Mouse (Mus musculus) lung, embryonic 16.5 days (tissue): ENCODE measurements around the gene Gabrd. TPM values are rescaled to one million over a fixed set of nuclear protein-coding genes. Genes with fewer than 3 reads are reported as not detected.
"Not testable (repeated sequence)": the region's sequence is repeated elsewhere in the genome, so short reads cannot be mapped to it uniquely, and the experiment has no call there.

ENCODE experiments used
- ATAC-seq: fragments of 200-750 bp; cut with Nextera tagmentation; 2 replicates; pipeline ENCODE4 v1.8.0; 2017; ENCODE audit warnings: low read depth, mild to moderate bottlenecking, moderate library complexity
- H3K27ac ChIP-seq: fragments of 300-500 bp; sonication (generic); 2 replicates; pipeline ENCODE4 v1.5.1; 2014; ENCODE audit warnings: mild to moderate bottlenecking, control low read depth, low read length
- H3K27me3 ChIP-seq: fragments of 300-500 bp; sonication (generic); 2 replicates; pipeline ENCODE4 v1.6.1; 2014; ENCODE audit warnings: low read depth, low read length, mixed read lengths; ENCODE audit not compliant: control insufficient read depth, insufficient read depth
- H3K36me3 ChIP-seq: fragments of 300-500 bp; sonication (generic); 2 replicates; pipeline ENCODE4 v1.6.1; 2014; ENCODE audit warnings: low read length; ENCODE audit not compliant: control insufficient read depth, insufficient read depth
- H3K4me1 ChIP-seq: fragments of 300-500 bp; sonication (generic); replicated peaks from 2 replicates; pipeline ENCODE4 v1.6.1; 2014; ENCODE audit warnings: low read length, mixed read lengths; ENCODE audit not compliant: control insufficient read depth, insufficient read depth
- H3K4me2 ChIP-seq: fragments of 300-500 bp; sonication (generic); 2 replicates; pipeline ENCODE4 v1.6.1; 2014; ENCODE audit warnings: low read depth, low read length, control low read depth
- H3K4me3 ChIP-seq: fragments of 300-500 bp; sonication (generic); 2 replicates; pipeline ENCODE4 v1.5.1; 2014; ENCODE audit warnings: mild to moderate bottlenecking, low read length, control low read depth
- H3K9ac ChIP-seq: fragments of 300-500 bp; sonication (generic); 2 replicates; pipeline ENCODE4 v1.6.1; 2014; ENCODE audit warnings: low read length, control low read depth
- H3K9me3 ChIP-seq: fragments of 300-500 bp; sonication (generic); 2 replicates; pipeline ENCODE4 v1.6.1; 2016; ENCODE audit warnings: low read length; ENCODE audit not compliant: control insufficient read depth
- WGBS: fragments of 180-500 bp; shearing (Covaris S2); extraction: QIAGEN DNeasy Blood & Tissue Kit; methylation state at CpG from one replicate; pipeline ENCODE4 v1.1.7; 2014; 5-methylcytosine and 5-hydroxymethylcytosine counted together
- polyA plus RNA-seq: library from polyadenylated mRNA; unstranded; fragments of >200 nt; fragmentation: Nextera tagmentation; extraction: Ambion mirVana; gene quantifications from 2 replicates; pipeline ENCODE4 v1.2.1, GENCODE M21; 2015

The Gabrd gene
- 0.08 and 0.16 TPM in 2 replicates for polyA plus RNA-seq

DNA sequence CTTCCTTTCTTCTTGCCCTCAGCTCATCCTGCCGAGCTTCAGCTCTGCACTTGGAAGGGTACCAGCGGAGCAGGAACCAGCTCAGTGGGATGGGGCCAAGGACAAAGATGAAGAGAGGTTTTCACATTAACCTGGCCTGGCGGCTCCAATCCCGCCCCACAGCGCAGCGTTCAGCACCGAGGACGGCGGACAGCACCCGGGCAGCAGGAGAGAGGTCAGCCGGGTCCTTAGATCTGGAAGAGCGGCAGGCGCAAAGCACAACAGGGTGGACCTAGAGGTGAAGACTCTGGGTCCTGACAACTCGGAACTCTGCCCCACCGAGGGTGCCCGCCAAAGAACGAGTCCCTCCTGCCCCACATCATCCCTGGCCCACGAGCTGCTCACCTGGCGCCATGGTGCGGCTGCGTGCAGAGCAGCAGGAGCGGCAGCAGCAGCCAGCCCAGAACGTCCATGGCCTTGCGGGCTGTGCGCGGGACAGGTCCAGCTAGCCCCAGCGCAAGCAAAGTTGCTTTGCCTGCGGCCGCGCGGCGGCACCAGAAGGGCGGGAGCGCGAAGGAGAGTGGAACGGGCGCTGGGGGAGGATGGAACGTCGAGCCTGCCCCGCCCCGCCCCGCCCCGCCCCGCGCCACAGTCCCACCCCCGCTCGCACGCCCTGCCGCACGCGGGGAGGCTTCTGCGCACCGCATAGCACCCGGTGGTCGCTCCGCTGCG lies at the start of gene Gabrd:
Gabrd (minus strand) TSS at position 602 of the 711 bp plus-strand sequence.
- no peaks in the 10 kb centered on the region for H3K9me3 ChIP-seq
- H3K4me2 ChIP-seq = peak within 1 kb of the TSS; percentile 64
- 1% methylated on average over 48 of the region's 57 CpGs for WGBS
- peak; percentile 67; the same call in 1 of the 2 replicates for ATAC-seq
- no peak within 1 kb of the TSS for H3K27ac ChIP-seq
- peak within 1 kb of the TSS; percentile 39 for H3K4me3 ChIP-seq
- peaks cover 6% of the 10 kb centered on the region for H3K4me1 ChIP-seq
- no peak within 1 kb of the TSS for H3K9ac ChIP-seq
- H3K36me3 ChIP-seq = no peaks in the 10 kb centered on the region
- H3K27me3 ChIP-seq = peaks cover 9% of the 10 kb centered on the region

DNA sequence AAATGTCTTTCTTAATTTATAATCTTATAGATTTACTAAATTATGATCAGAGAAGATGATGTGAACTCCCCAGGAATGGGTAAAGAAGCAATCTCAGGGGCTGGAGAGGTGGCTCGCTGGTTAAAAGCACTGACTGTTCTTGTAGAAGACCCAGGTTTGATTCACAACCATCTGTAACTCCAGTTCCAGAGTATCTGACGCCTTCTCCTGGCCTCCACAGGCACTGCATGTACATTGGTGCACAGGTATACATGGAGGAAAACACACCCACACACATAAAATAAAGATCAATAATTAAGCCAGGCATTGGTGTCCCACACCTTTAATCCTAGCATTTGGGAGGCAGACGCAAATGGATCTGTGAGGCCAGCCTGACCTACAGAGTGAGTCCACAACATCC lies 44.9 kb upstream of the Gabrd start:
- H3K4me2 ChIP-seq = no peak overlapping the region
- 64% methylated on average over 3 of the region's 3 CpGs for WGBS
- H3K27me3 ChIP-seq = no peaks in the 10 kb centered on the region
- no peak overlapping the region for H3K9ac ChIP-seq
- no peak for ATAC-seq
- no peaks in the 10 kb centered on the region for H3K4me1 ChIP-seq
- no peaks in the 10 kb centered on the region for H3K9me3 ChIP-seq
- no peak overlapping the region for H3K4me3 ChIP-seq
- H3K36me3 ChIP-seq = no peaks in the 10 kb centered on the region
- H3K27ac ChIP-seq = no peak overlapping the region

GRCm38 (mm10) chr4:155433993-155434392 lies 36.1 kb upstream of the Gabrd start:
- Histone ChIP-seq H3K4me2 (no peak overlapping the region), H3K4me3 (no peak overlapping the region), H3K9ac (no peak overlapping the region), H3K9me3 (peaks cover 3% of the 10 kb centered on the region; the same call in 1 of the 2 replicates), H3K36me3 (no peaks in the 10 kb centered on the region), H3K27me3 (no peaks in the 10 kb centered on the region), H3K27ac (no peak overlapping the region), H3K4me1 (no peaks in the 10 kb centered on the region)
- no peak for ATAC-seq
- 67% methylated on average over 5 of the region's 5 CpGs for WGBS

DNA sequence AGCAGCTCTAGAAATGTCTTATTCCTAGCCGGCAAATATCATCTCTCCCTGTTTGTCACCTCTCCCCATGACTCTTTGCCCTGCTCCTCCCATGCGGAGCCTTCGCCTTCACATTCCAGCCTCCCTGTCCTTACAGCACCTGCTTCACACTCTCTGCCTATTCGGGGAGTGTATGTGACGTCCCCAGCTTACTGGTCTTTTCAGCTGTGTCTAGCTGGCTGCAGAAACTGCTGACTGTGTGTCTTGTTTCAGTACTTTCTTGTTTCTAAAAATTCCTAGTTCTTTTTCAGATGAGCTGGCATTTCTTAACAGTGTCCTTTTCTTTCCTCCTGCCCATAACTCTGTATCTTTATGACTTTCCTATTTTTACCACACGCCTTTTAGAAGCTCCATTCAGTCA lies 34.4 kb upstream of the Gabrd start:
- H3K9ac ChIP-seq = no peak overlapping the region
- no peak overlapping the region for H3K4me3 ChIP-seq
- no peak overlapping the region for H3K4me2 ChIP-seq
- no peaks in the 10 kb centered on the region for H3K36me3 ChIP-seq
- no peak for ATAC-seq
- peaks cover 3% of the 10 kb centered on the region; the same call in 1 of the 2 replicates for H3K9me3 ChIP-seq
- no peaks in the 10 kb centered on the region for H3K27me3 ChIP-seq
- WGBS = 78% methylated on average over 6 of the region's 6 CpGs
- H3K27ac ChIP-seq = no peak overlapping the region
- H3K4me1 ChIP-seq = no peaks in the 10 kb centered on the region

DNA sequence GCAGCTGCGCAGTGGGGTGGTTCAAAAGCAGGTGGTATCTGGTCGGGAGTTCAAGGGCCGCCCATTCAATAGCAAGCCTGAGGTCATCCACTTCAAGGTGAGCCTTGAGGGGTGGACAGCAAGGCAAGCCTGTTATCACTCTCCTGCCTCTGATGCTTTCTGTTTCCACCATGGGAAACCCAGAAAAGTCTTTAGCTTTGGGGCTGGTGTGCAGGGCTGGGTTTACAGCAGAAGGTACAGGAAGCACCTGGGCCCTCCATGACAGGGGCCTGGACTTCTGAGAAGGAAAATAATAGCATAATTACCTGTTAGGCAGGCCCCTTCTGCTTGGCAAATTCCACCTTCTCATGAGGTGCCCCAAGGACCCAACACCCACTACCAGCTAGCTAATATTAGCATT lies 31.3 kb upstream of the Gabrd start:
- no peak overlapping the region for H3K4me3 ChIP-seq
- H3K9me3 ChIP-seq = peaks cover 3% of the 10 kb centered on the region; the same call in 1 of the 2 replicates
- H3K27ac ChIP-seq = no peak overlapping the region
- no peaks in the 10 kb centered on the region for H3K36me3 ChIP-seq
- H3K27me3 ChIP-seq = no peaks in the 10 kb centered on the region
- no peak overlapping the region for H3K4me2 ChIP-seq
- no peak for ATAC-seq
- no peak overlapping the region for H3K9ac ChIP-seq
- no peaks in the 10 kb centered on the region for H3K4me1 ChIP-seq
- WGBS = 79% methylated on average over 3 of the region's 3 CpGs

DNA sequence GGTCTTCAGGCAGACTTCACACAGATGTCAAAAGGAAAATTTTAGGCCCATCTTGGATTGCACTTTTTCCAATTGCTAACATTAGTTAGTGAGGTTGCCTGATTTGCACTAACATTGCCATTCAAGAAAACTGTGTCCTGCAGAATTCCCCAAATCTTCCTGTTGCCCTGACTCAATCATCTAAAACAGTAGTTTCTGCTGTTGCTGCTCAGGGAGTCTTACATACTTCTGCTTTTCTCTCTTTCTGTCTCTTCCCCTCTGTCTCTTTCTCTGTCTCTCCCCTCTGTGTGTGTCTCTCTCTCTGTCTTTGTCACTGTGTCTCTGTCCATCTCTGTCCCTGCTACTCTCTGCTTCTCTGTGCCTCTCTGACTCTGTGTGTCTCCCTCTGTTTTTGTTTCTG lies 30.5 kb upstream of the Gabrd start:
- ATAC-seq = no peak
- Histone ChIP-seq H3K4me1 (no peaks in the 10 kb centered on the region), H3K9me3 (peaks cover 3% of the 10 kb centered on the region; the same call in 1 of the 2 replicates)

GRCm38 (mm10) chr4:155426272-155426671 lies 28.4 kb upstream of the Gabrd start:
- 79% methylated on average over 6 of the region's 6 CpGs for WGBS
- Histone ChIP-seq H3K27ac (no peak overlapping the region), H3K4me2 (no peak overlapping the region), H3K4me1 (no peaks in the 10 kb centered on the region), H3K36me3 (no peaks in the 10 kb centered on the region), H3K9me3 (peaks cover 3% of the 10 kb centered on the region; the same call in 1 of the 2 replicates), H3K27me3 (no peaks in the 10 kb centered on the region), H3K4me3 (no peak overlapping the region), H3K9ac (no peak overlapping the region)
- no peak for ATAC-seq

More for the DNA sequence above, 30.5 kb upstream of the Gabrd start:
- no peaks in the 10 kb centered on the region for H3K36me3 ChIP-seq
- H3K9ac ChIP-seq = no peak overlapping the region
- H3K4me2 ChIP-seq = no peak overlapping the region
- H3K27ac ChIP-seq = no peak overlapping the region
- no peaks in the 10 kb centered on the region for H3K27me3 ChIP-seq
- no peak overlapping the region for H3K4me3 ChIP-seq

DNA sequence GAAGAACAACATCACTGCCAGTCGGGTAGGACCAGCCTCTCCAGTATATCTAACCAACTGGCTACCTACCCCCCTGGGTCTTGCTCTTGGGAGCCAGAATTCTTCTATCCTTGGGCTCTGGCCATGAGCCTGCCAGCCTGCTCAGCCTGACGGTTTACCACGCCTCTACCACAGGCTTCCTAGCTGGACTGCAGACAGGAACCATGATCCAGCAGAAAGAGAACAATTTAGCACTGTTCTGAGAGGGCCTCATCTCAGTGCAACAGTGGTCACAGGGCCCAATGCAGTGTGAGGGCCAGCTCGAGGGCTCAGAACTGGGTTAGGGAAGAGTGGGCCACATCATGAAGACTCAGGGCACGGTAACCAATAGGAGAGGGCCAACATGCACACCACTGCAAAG lies 26.1 kb upstream of the Gabrd start:
- no peaks in the 10 kb centered on the region for H3K4me1 ChIP-seq
- H3K4me2 ChIP-seq = no peak overlapping the region
- H3K4me3 ChIP-seq = no peak overlapping the region
- H3K27me3 ChIP-seq = no peaks in the 10 kb centered on the region
- 67% methylated on average over 5 of the region's 5 CpGs for WGBS
- no peaks in the 10 kb centered on the region for H3K9me3 ChIP-seq
- H3K36me3 ChIP-seq = no peaks in the 10 kb centered on the region
- no peak overlapping the region for H3K9ac ChIP-seq
- no peak for ATAC-seq
- H3K27ac ChIP-seq = no peak overlapping the region

DNA sequence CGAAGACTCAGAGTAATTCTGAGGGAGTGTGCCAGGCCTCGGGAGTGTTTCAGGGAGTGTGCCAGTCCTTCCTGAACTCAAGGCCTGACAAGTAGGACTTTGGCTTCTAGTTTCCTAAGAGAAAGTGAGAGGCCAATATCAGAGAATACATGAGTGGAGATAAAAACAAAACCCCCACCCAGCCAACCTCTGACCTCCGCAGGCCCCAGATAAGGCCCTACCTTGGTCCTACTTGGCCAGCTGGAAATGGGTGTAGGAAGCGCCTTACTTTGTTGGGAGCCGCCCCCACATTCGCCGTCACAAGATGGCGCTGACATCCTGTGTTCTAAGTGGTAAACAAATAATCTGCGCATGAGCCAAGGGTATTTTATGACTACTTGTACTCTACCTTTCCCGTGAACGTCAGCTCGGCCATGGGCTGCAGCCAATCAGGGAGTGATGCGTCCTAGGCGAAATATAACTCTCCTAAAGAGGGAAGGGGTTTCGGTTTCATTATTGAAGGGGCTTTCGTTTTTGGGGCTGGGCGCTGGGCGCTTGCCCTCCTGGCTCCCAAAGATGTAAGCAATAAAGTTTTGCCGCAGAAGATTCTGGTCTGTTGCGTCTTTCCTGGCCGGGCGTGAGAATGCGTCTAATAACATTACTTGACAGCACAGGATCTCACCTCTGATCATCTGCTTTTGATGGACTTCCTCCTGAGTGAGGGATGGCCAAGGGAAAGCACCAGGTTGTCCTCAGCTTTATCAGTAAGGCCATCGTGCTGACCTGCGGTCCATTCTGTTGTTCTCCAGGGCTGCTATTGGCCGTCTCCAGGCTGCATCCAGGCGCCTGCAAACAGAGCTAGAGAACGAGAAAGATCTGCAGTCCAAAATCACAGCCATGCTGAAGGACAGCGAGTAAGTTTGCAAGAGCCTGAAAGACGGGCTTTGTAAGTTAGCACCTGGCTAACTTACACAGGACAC lies 23.8 kb upstream of the Gabrd start:
- not testable (repeated sequence) for H3K9me3 ChIP-seq, H3K27me3 ChIP-seq, ATAC-seq, H3K9ac ChIP-seq, H3K36me3 ChIP-seq, H3K4me2 ChIP-seq, H3K27ac ChIP-seq, H3K4me1 ChIP-seq
- 65% methylated on average over 20 of the region's 30 CpGs for WGBS
- 0 out of 2 replicates have a peak overlapping the region, but pooled peaks have one; percentile 2 for H3K4me3 ChIP-seq
